Mouse (Mus musculus): Measurements from ENCODE around the gene Pcsk4. TPM values are rescaled to one million over a fixed set of nuclear protein-coding genes. Genes with fewer than 3 reads are reported as not detected.
"Not testable (repeated sequence)": the region's sequence is repeated elsewhere in the genome, so short reads cannot be mapped to it uniquely, and the experiment has no call there.

Gene Pcsk4
- total RNA-seq, 1 experiment from 2014 or later, result not detected

DNA sequence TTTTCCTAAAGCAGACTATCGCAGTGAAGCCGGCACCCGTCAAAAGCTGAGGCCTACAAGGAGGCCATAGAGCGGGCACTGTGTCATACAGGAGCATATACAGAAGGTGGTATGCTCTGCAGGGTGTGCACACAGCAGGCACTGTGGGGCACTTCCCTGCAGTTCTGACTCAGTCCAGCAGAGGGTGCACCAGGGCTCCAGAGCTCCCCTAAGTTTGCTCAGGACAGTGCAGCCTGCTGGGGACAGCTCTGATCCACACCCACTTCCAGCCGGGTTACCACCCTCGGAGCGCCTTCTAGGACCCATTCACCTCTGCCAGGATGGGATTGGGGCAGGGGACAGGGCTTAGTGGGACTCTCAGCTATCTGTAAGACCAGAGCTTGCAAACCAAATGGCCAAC lies 21.0 kb upstream of the Pcsk4 start:
- ATAC-seq (ENCODE audit: extremely low read depth, insufficient number of reproducible peaks, low FRiP score, poor library complexity, severe bottlenecking), result peak; percentile 76

- ATAC-seq (ENCODE audit: extremely low read depth, insufficient number of reproducible peaks, low FRiP score, poor library complexity, severe bottlenecking), result no peak
Observed at GRCm38 (mm10) chr10:80348981-80349380, 19.7 kb upstream of the Pcsk4 start.

- ATAC-seq (ENCODE audit: extremely low read depth, insufficient number of reproducible peaks, low FRiP score, poor library complexity, severe bottlenecking), result no peak
Observed at GRCm38 (mm10) chr10:80348244-80348781, 19.0 kb upstream of the Pcsk4 start, which contains the start of gene Adamtsl5. Gene Adamtsl5, minus strand, starts transcription at chr10:80348412.

- ATAC-seq (ENCODE audit: extremely low read depth, insufficient number of reproducible peaks, low FRiP score, poor library complexity, severe bottlenecking), result no peak
Observed at GRCm38 (mm10) chr10:80347514-80347967, 18.2 kb upstream of the Pcsk4 start.

- ATAC-seq (ENCODE audit: extremely low read depth, insufficient number of reproducible peaks, low FRiP score, poor library complexity, severe bottlenecking), result not testable (repeated sequence)
Observed at GRCm38 (mm10) chr10:80345929-80346328, 16.6 kb upstream of the Pcsk4 start.

- ATAC-seq (ENCODE audit: extremely low read depth, insufficient number of reproducible peaks, low FRiP score, poor library complexity, severe bottlenecking), result no peak
Observed at GRCm38 (mm10) chr10:80345122-80345521, 15.8 kb upstream of the Pcsk4 start.

- no peak for ATAC-seq (ENCODE audit: extremely low read depth, insufficient number of reproducible peaks, low FRiP score, poor library complexity, severe bottlenecking)
Observed at GRCm38 (mm10) chr10:80344131-80344661, 14.9 kb upstream of the Pcsk4 start.

DNA sequence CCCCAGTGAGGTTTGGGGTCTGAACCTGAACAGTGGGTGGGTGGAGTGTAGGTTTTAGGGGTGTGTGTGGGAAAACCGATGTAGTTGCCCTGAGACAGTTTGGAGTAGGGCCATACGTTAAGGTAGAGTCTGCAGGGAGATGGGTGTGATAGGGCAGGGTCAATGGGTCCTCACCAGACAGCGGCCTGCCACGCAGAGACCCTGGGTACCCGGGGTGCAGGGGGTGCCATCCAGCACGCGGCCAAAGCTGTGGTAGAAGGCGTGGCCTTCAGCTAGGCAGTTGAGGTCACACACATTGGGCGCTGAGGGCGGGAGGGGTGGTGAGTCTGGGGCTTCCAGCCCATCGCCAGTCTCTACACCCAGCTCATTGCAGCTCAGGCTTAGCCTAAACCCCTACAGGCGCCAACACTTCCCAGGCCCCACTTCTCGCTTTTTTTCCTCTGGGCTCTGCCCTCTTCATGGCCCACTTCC lies 14.2 kb upstream of the Pcsk4 start:
- ATAC-seq (ENCODE audit: extremely low read depth, insufficient number of reproducible peaks, low FRiP score, poor library complexity, severe bottlenecking), result no peak

GRCm38 (mm10) chr10:80342749-80343424 lies 13.6 kb upstream of the Pcsk4 start:
- peak; percentile 27; the same call in 1 of the 2 replicates for ATAC-seq (ENCODE audit: extremely low read depth, insufficient number of reproducible peaks, low FRiP score, poor library complexity, severe bottlenecking)

GRCm38 (mm10) chr10:80342305-80342748 lies 13.0 kb upstream of the Pcsk4 start:
- ATAC-seq (ENCODE audit: extremely low read depth, insufficient number of reproducible peaks, low FRiP score, poor library complexity, severe bottlenecking), result no peak

DNA sequence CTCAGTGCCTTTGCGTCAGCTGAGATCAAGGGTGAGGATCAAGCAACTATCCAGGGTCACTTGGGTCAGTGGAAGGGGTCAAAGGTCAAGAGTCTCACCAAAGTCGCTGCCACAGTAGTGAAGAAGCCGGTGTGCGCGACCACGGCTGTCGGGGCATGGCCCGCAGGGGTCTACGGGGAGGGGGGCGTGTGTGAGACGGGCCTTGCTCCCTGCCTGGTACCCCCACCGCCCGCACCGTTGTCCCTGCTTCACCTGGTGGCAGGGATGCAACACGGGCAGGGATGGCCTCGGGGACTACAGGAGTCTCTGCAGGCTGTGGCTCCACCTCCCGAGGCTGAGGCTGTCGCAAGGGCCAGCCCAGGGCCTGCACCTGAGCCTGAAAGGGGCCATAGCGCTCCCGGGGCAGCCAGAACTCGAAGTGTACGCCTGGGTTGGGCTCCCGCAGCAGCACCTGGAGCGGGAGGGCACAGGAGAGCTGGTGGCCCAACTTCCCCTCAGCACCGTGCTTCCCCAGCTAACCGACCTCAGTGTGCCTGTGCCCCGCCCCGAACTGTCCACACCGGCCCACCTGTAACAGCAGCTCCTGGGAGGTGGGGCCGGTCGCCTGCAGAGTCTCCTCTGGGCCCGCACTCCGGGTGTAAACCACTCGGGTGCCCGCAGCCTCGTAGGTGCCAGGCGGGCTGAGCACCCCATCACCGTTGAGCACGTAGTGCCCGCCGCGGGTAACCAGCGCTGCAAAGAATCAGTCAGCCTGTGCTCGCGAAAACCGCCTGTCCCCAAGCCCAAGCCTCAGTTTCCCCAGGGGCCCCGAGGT lies 12.4 kb upstream of the Pcsk4 start:
- ATAC-seq (ENCODE audit: extremely low read depth, insufficient number of reproducible peaks, low FRiP score, poor library complexity, severe bottlenecking), result no peak

DNA sequence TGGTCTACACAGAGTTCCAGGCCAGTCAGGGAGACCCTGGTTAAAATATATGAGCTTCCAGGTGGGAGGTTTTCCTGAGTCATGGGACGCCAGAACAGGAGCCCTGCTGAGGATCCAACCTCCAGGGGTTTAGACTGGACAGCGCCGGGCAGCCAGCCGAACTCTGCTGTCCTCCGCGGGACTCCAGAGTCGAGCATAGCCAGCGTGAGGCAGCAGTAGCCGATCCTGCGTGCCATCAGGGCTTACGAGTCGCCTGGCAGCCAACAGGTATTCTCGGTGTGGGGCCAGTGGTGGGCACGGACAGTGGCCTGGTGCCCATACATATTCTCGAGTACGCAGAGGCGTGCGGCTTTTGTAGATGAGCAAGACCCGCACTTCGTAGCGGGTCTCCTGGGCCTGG lies 11.7 kb upstream of the Pcsk4 start:
- ATAC-seq (ENCODE audit: extremely low read depth, insufficient number of reproducible peaks, low FRiP score, poor library complexity, severe bottlenecking), result no peak

- peak; percentile 23; the same call in 1 of the 2 replicates for ATAC-seq (ENCODE audit: extremely low read depth, insufficient number of reproducible peaks, low FRiP score, poor library complexity, severe bottlenecking)
Observed at GRCm38 (mm10) chr10:80339941-80340750, 10.8 kb upstream of the Pcsk4 start.

GRCm38 (mm10) chr10:80336263-80336662 lies 7.0 kb upstream of the Pcsk4 start:
- ATAC-seq (ENCODE audit: extremely low read depth, insufficient number of reproducible peaks, low FRiP score, poor library complexity, severe bottlenecking), result no peak

- ATAC-seq (ENCODE audit: extremely low read depth, insufficient number of reproducible peaks, low FRiP score, poor library complexity, severe bottlenecking), result no peak
Observed at GRCm38 (mm10) chr10:80332525-80332989, 3.3 kb upstream of the Pcsk4 start.

- no peak for ATAC-seq (ENCODE audit: extremely low read depth, insufficient number of reproducible peaks, low FRiP score, poor library complexity, severe bottlenecking)
Observed at GRCm38 (mm10) chr10:80331636-80332524, 2.6 kb upstream of the Pcsk4 start.

DNA sequence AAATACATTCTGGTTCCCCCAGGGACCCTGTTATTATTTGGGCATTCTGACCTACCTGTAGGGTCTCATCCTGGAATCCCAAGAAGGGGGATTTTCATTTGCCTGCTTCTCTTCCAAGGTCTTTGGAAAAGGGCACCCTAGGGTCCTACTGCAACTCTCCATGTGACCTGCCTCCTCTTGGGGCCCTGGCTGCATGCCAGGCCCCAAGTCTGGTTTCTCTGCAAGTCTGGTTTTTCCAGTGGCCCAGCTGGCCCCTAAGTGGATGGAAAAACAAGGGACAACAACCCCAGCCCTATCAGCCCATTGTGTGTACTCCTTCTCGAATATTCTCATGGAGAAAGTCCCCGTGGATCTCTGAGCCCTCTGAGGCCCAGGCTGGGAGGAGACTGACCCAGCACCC lies 1.6 kb upstream of the Pcsk4 start:
- ATAC-seq (ENCODE audit: extremely low read depth, insufficient number of reproducible peaks, low FRiP score, poor library complexity, severe bottlenecking), result no peak

DNA sequence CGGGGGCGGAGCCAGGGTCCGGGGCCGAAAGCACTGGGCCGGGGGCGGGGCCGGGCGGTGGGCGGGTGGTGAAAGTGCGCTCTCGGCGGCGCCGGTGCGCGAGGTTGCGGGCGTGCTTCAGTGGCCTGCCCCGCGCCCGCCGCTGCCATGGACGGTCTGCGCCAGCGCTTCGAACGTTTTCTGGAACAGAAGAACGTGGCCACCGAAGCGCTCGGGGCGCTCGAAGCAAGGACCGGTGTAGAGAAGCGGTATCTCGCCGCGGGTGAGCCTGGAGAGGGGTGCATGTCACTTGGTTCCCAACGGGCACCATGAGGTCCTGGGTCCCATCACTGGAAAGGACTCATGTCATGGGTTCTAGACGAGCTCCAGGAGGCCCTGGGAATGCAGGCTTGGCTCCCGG lies 786 bp upstream of the Pcsk4 start:
- no peak for ATAC-seq (ENCODE audit: extremely low read depth, insufficient number of reproducible peaks, low FRiP score, poor library complexity, severe bottlenecking)
